Mouse (Mus musculus): Measurements from ENCODE around the gene Syf2. TPM values are rescaled to one million over a fixed set of nuclear protein-coding genes. Genes with fewer than 3 reads are reported as not detected.

Gene Syf2
- polyA plus RNA-seq (2012; rRNA removed) = 41.4 and 64.5 TPM in 2 replicates
- 64.3 and 69.1 TPM in 2 replicates for polyA plus RNA-seq (2014; fragmentation: Nextera tagmentation; extraction: Ambion mirVana)

DNA sequence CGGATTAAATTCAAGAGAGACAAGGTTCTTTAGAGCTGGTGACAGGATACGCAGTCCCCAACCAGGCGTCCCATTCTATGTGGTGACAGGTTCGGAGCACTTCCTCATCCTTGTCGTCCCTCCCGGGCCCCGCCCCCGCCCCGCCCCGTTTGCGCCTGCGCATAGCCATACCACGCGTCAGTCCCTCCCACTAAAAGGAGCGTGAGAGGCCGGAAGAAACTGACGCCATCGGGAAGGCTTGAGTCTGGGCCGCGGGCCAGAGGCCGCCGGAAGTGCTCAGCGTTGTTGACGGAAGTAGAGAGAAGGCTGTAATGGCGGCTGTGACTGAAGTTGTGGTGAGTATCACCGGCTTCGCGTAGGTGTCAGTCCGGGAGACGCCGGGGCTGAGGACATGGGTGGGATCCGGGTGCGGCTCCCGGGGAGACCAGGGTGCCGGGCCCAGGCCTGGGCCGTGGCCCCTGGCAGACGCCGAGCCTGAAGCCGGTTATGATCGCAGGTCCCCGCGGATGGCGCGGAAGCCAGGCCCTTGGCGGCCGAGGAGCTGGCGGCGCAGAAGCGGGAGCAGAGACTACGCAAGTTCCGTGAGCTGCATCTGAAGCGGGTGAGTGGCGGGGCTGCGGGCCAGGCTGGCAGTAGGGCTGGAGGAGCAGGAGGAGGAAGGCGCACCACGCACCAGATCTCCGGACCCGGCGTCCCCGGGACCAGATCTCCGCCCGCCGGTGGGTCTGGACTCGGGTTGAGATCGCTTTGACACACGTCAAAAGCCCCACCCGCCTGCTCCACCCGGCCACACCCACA, at the start of gene Syf2:
Syf2 (plus strand) TSS at position 215 of the 798 bp plus-strand sequence.
- Histone ChIP-seq H3K4me3 (replicated peaks; ENCODE audit: low read length) (peak within 1 kb of the TSS; percentile 97), H3K4me1 (ENCODE audit: control insufficient read depth, insufficient read depth, low read length) (peaks cover 6% of the 10 kb centered on the region), H3K9ac (ENCODE audit: low read depth, low read length, severe bottlenecking) (peak within 1 kb of the TSS; percentile 72), H3K27ac (replicated peaks; ENCODE audit: low read depth, low read length) (peak within 1 kb of the TSS; percentile 55; the same call in 1 of the 2 replicates), H3K4me2 (replicated peaks; ENCODE audit: low read depth, low read length, severe bottlenecking) (peak within 1 kb of the TSS; percentile 87), H3K36me3 (ENCODE audit: control insufficient read depth, insufficient read depth, low read length) (peaks cover 60% of the 10 kb centered on the region), H3K27me3 (ENCODE audit: control insufficient read depth, insufficient read depth, low read length) (no peaks in the 10 kb centered on the region), H3K9me3 (ENCODE audit: control insufficient read depth, low read length) (no peaks in the 10 kb centered on the region)
- WGBS = under 1% methylated on average over 62 of the region's 68 CpGs
- peak; percentile 94 for ATAC-seq (ENCODE audit: low FRiP score, low read depth)
- TF ChIP-seq POLR2A (IDR thresholded peaks at IDR 0.05; ENCODE audit: borderline replicate concordance, extremely low read depth, insufficient read depth, insufficient read length) = no peak
- peak; percentile 97 for DNase-seq (ENCODE audit: low spot score)

DNA sequence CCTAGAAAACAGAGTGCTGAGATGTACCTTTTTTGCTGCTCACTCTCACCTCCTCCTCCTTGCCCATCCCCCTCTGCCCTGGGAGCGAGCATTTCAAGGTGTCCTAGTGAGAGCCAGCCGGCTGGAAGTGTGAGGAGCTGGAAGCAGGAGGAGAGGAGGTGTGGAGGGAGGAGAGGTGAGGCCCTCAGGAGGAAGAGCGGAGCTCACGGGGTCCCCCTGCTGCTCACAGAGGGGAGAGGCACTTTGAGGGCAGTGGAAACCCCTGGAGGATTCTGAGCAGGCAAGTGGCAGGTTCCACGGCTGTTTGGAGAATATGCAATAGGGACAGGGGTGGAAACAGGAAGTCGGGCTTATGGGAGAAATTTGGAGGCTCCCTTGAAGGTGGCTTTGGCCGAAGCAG, 47.4 kb upstream of the Syf2 start:
- Histone ChIP-seq H3K4me1 (ENCODE audit: control insufficient read depth, insufficient read depth, low read length) (no peaks in the 10 kb centered on the region; the same call in 1 of the 2 replicates), H3K4me3 (replicated peaks; ENCODE audit: low read length) (no peak overlapping the region), H3K9ac (ENCODE audit: low read depth, low read length, severe bottlenecking) (no peak overlapping the region), H3K4me2 (replicated peaks; ENCODE audit: low read depth, low read length, severe bottlenecking) (no peak overlapping the region), H3K36me3 (ENCODE audit: control insufficient read depth, insufficient read depth, low read length) (no peaks in the 10 kb centered on the region), H3K27me3 (ENCODE audit: control insufficient read depth, insufficient read depth, low read length) (no peaks in the 10 kb centered on the region), H3K27ac (replicated peaks; ENCODE audit: low read depth, low read length) (no peak overlapping the region), H3K9me3 (ENCODE audit: control insufficient read depth, low read length) (no peaks in the 10 kb centered on the region)
- WGBS = 27% methylated on average over 7 of the region's 7 CpGs
- TF ChIP-seq POLR2A (IDR thresholded peaks at IDR 0.05; ENCODE audit: borderline replicate concordance, extremely low read depth, insufficient read depth, insufficient read length) = no peak
- ATAC-seq (ENCODE audit: low FRiP score, low read depth) (no peak), DNase-seq (ENCODE audit: low spot score) (no peak)

DNA sequence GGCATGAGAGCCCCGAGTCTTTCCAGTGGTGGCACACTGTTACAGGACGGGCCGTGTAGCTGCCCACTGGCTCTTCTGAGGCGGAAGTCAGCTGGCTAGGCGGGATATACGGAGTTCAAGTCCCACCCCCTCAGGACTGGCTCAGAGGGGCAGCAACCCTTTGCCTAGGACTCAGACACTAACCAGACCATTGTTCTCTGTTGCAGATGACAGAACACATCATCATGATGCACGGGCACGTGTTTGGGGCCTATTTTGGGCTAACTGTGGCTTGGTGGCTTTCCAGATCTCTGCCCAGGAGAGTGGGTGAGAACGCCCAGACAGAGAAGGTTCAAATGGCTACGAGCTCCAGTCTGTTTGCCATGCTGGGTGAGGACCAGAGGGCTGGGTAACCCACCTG, 46.9 kb upstream of the Syf2 start:
- TF ChIP-seq POLR2A (IDR thresholded peaks at IDR 0.05; ENCODE audit: borderline replicate concordance, extremely low read depth, insufficient read depth, insufficient read length) = no peak
- 86% methylated on average over 10 of the region's 10 CpGs for WGBS
- ATAC-seq (ENCODE audit: low FRiP score, low read depth) = no peak

DNA sequence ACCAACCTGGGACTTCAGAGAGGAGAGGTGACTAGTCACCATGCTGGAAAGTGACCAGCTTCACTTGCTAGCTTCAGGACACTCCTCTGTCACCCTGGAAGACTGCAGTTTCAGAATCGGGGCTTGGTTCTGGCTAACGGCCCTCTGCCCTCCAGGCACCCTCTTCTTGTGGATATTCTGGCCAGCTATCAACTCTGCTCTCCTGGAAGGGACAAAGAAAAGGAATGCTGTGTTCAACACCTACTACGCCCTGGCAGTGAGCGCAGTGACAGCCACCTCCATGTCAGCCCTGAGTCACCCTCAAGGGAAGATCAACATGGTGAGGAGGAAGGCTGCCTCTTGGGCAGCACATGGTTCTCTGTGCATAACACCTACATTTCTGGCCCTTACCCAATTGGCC, 46.3 kb upstream of the Syf2 start:
- Histone ChIP-seq H3K27ac (replicated peaks; ENCODE audit: low read depth, low read length) (no peak overlapping the region), H3K4me1 (ENCODE audit: control insufficient read depth, insufficient read depth, low read length) (no peaks in the 10 kb centered on the region; the same call in 1 of the 2 replicates), H3K27me3 (ENCODE audit: control insufficient read depth, insufficient read depth, low read length) (no peaks in the 10 kb centered on the region), H3K9ac (ENCODE audit: low read depth, low read length, severe bottlenecking) (no peak overlapping the region), H3K4me3 (replicated peaks; ENCODE audit: low read length) (no peak overlapping the region), H3K36me3 (ENCODE audit: control insufficient read depth, insufficient read depth, low read length) (no peaks in the 10 kb centered on the region), H3K4me2 (replicated peaks; ENCODE audit: low read depth, low read length, severe bottlenecking) (no peak overlapping the region), H3K9me3 (ENCODE audit: control insufficient read depth, low read length) (no peaks in the 10 kb centered on the region)
- 84% methylated on average over 4 of the region's 4 CpGs for WGBS
- TF ChIP-seq POLR2A (IDR thresholded peaks at IDR 0.05; ENCODE audit: borderline replicate concordance, extremely low read depth, insufficient read depth, insufficient read length) = no peak
- ATAC-seq (ENCODE audit: low FRiP score, low read depth) (no peak), DNase-seq (ENCODE audit: low spot score) (no peak)

More for the DNA sequence above, 46.9 kb upstream of the Syf2 start:
- H3K9me3 ChIP-seq (ENCODE audit: control insufficient read depth, low read length) = no peaks in the 10 kb centered on the region
- H3K4me2 ChIP-seq (replicated peaks; ENCODE audit: low read depth, low read length, severe bottlenecking) = no peak overlapping the region
- H3K9ac ChIP-seq (ENCODE audit: low read depth, low read length, severe bottlenecking) = no peak overlapping the region
- H3K4me3 ChIP-seq (replicated peaks; ENCODE audit: low read length) = no peak overlapping the region
- no peak overlapping the region for H3K27ac ChIP-seq (replicated peaks; ENCODE audit: low read depth, low read length)
- H3K27me3 ChIP-seq (ENCODE audit: control insufficient read depth, insufficient read depth, low read length) = no peaks in the 10 kb centered on the region
- DNase-seq (ENCODE audit: low spot score) = no peak
- H3K4me1 ChIP-seq (ENCODE audit: control insufficient read depth, insufficient read depth, low read length) = no peaks in the 10 kb centered on the region; the same call in 1 of the 2 replicates
- H3K36me3 ChIP-seq (ENCODE audit: control insufficient read depth, insufficient read depth, low read length) = no peaks in the 10 kb centered on the region

DNA sequence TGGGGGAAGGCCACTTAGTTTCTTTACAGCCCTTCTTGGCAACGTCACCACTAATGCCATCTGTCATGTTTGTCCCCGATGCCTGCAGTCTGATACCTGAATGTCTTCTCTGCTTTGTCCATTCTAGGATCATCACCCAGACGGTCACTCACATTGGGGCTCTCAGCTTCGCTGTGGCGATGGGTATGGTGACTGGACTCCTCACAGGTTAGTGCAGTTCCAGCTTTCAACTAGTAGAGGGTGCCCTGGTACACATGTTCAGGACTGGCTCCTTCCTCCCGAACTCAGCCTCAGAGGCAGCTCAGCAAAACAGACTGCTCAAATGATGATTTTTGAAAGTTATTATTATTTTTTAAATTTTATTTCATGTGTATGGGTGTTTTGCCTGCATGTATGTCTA, 38.6 kb upstream of the Syf2 start:
- no peak for TF ChIP-seq POLR2A (IDR thresholded peaks at IDR 0.05; ENCODE audit: borderline replicate concordance, extremely low read depth, insufficient read depth, insufficient read length)

More for the DNA sequence above, 38.6 kb upstream of the Syf2 start:
- Histone ChIP-seq H3K36me3 (ENCODE audit: control insufficient read depth, insufficient read depth, low read length) (peaks cover 17% of the 10 kb centered on the region), H3K9me3 (ENCODE audit: control insufficient read depth, low read length) (no peaks in the 10 kb centered on the region), H3K4me3 (replicated peaks; ENCODE audit: low read length) (no peak overlapping the region), H3K27ac (replicated peaks; ENCODE audit: low read depth, low read length) (no peak overlapping the region), H3K27me3 (ENCODE audit: control insufficient read depth, insufficient read depth, low read length) (no peaks in the 10 kb centered on the region), H3K4me1 (ENCODE audit: control insufficient read depth, insufficient read depth, low read length) (no peaks in the 10 kb centered on the region), H3K9ac (ENCODE audit: low read depth, low read length, severe bottlenecking) (no peak overlapping the region), H3K4me2 (replicated peaks; ENCODE audit: low read depth, low read length, severe bottlenecking) (no peak overlapping the region)
- WGBS = 81% methylated on average over 6 of the region's 6 CpGs
- DNase-seq (ENCODE audit: low spot score) (no peak), ATAC-seq (ENCODE audit: low FRiP score, low read depth) (no peak)

All from limb, embryonic 14.5 days (tissue).